Mouse (Mus musculus) E14TG2a.4 (cell line): ENCODE data around the gene Ybey.

Experiments
- CTCF ChIP-seq: conservative IDR thresholded peaks from 2 replicates; pipeline ENCODE4 v1.5.1; 2014; ENCODE audit warnings: low read length
- NANOG ChIP-seq: IDR thresholded peaks from 2 replicates; pipeline ENCODE4 v1.6.1; 2014; ENCODE audit warnings: borderline replicate concordance, low read length, mixed read lengths

GRCm38 (mm10) chr10:76439107-76439890 is 29.6 kb downstream of the Ybey start:
- TF ChIP-seq CTCF (no peak), NANOG (no peak)
